Mouse (Mus musculus): ENCODE measurements around the gene Polr2j.

Gene Polr2j

GRCm38 (mm10) chr5:136167296-136167695 is 50.9 kb downstream of the Polr2j start:
- DNase-seq (ENCODE audit: low spot score in 2 of 2): no peak

DNA sequence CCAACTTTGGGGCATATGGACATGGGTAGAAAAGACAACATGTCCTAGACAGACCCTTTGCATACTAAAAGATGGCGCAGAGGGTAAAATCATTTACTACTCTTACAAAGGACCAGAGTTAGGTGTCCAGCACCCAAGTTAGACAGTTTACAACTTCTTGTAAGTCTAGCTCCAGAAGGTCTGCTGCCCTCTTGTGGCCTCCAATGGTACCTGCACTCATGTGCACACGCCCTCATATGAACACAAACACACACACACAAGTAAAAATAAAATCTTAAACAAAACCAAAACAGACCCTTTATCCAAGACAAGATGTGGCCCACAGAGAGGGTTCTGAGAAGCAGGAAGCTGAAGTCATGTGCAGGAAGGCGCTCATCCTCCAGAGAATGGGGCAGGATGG is 51.6 kb downstream of the Polr2j start:
- no peak for DNase-seq (ENCODE audit: low spot score in 2 of 2)

- DNase-seq (ENCODE audit: low spot score in 2 of 2): peak in 1 of 2 experiments; percentile 10
These were observed 53.4 kb downstream of the Polr2j start for GRCm38 (mm10) chr5:136169626-136170511.

DNA sequence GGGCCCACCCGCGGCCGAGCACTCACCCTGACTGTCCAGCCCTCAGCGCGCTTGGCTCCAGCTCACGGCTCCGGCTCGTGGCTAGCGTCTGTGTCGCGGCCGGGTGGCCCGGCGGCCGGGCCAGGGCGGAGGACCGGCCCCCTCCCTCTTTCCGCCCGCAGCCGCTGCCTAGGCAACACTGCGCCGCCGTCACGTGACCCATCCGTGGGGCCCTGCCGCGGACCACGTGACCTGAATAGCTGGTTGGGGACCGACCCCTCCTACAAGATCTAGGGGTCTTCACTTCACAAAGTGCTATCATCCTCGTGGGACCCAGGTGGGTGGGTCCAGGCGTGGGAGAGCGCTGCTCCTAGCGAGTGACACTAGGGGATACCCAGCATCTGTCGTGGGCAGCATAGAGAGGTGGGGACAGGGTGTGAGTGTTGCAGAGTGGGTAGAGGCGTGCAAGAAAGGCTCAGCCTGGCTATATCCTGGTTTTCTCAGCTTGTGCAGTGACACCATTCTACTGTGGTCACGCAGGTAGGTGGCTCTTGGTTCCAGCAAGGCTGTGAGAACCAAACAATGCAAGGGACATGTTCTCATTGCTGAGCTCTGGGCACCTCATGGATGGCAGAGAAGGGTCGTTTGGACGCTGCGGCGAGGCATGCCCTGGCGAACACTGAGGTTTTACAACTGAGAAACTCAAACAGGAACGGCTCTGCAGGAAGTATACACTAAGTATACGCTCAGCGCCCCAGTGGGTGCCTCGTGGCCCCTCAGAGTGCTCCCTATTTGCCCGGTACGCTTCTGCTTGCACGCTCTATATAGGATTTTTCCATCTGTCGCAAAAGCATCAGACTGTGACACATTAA is 54.3 kb downstream of the Polr2j start, which contains the start of gene Orai2:
Orai2 (minus strand) TSS at position 202 of the 851 bp plus-strand sequence.
- DNase-seq (ENCODE audit: low spot score in 2 of 2): peak; percentile 69 to 77

DNA sequence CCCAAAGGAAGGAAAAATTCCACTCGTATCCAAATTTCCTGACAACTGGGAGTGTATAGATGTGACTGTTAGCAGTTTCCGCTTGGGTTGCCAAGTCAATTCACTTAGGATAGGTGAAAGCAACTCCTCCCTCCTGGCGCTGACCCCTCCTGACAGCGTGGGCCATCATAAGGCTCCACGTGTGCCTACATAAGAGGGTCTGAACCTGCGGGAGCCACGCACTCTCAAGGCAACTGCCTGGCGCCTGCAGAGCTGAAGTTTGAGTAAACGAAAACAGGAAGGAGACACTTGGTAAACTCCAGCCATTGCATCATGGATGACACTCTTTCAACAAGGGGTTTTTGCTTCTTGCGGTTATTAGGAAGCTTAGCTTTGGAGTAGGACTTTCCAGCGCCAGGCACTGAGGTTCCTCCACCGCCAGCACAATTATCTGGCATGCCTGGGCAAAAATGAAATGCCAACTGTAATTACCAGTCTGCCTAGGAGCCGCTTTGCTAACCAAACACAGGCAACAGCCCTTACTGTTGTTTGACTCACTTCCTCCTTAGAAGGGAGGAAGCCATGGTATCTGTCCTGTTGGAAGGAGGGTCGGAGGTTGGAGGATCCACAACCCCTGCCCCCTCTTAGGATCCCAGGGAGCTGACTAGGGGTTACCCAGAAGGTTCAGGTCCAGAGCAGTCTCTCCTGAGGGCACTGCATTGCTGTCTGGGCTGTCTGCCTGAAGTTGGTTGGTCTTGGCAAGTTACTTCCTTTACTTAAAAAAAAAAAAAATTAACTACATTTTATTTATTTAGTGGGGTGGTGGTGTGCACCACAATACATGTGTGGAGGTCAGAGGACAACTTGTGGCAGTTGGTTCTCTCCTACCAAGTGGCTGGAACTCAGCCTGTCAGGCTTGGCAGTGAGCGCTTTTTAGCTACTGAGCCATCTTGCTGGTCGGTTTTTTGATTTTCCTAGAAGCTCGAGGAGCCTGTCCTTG is 55.2 kb downstream of the Polr2j start:
- peak; percentile 15 to 28 for DNase-seq (ENCODE audit: low spot score in 2 of 2)
